Mouse (Mus musculus) ES-CJ7 (cell line): Measurements from ENCODE around the gene Baz2a.

Source experiments
- DNase-seq: peaks from one replicate; pipeline ENCODE4 v3.0.0; 2011; ENCODE audit warnings: low read depth, low spot score

Gene Baz2a

DNA sequence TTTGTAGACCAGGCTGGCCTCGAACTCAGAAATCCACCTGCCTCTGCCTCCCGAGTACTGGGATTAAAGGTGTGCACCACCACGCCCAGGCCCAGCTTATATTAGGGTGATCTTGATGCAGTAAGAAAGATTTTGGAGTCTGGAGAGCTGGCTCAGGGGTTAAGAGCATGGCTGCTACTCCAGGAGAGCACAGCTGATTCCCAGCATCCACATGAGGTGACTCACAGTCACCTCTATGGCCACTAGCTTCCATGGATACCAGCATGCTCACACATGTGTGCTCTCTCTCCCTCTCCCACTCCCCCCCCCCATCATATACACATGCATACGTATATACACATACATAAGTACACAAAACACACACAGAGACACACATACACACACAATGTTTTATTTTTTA, 85.9 kb downstream of the Baz2a start:
- DNase-seq = no peak
